Mouse (Mus musculus) lung, postnatal 25 days (tissue): ENCODE measurements at regions not wholly inside any gene's neighbourhood (a gene's known extent, or its start where the extent isn't known, plus 50 kb on each side); places are given as distances from the start of the nearest gene placed in this dataset.

Source experiments
- DNase-seq: peaks from one replicate; pipeline ENCODE4 v3.0.0; 2022; ENCODE audit warnings: low spot score

- no peak for DNase-seq
These were observed 430.6 kb upstream of the Ubash3b start for GRCm38 (mm10) chr9:41592101-41592500.

DNA sequence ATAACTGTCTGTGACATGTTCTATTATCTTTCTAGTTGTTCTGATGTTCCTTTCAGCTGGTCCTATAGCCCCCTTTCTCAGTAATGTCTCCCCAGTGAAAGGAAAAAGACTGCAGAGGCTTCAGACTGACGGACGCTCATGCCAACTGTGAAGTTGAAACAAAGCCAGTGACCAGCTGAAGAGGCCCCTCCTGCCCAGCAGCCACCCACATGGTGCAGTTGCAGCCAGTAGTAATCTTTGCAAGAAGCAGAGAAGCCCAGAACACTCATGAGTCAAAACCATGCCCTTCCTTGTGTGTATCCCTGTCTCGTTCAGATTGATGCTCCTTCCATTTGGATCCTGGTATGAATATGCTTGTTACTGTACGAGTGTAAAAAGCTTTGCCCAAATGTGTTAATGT is 428.7 kb upstream of the Ubash3b start:
- no peak for DNase-seq

GRCm38 (mm10) chr9:41588466-41589425 is 427.2 kb upstream of the Ubash3b start:
- no peak for DNase-seq

DNA sequence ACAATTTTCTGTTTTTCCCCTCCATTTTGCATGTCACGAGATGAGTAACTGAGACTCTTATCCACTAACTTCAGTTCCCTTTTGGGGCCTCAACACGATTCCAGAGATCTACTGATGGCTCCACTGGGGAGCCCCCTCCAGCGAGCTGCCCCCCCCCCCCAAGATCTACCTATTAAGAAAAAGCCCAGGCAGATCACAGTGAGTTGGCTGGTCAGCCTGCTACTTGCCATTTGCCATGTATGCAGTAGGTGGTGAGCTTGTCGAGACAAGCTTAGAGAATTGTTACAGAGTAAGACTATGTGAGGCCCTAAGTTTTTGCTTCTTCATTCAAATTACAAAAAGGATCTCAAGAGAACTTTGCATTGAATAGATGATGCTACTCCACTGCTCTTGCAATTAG is 426.3 kb upstream of the Ubash3b start:
- no peak for DNase-seq

- DNase-seq, result no peak
These were observed 425.6 kb upstream of the Ubash3b start for GRCm38 (mm10) chr9:41586966-41587570.

- no peak for DNase-seq
These were observed 424.8 kb upstream of the Ubash3b start for GRCm38 (mm10) chr9:41586291-41586690.

DNA sequence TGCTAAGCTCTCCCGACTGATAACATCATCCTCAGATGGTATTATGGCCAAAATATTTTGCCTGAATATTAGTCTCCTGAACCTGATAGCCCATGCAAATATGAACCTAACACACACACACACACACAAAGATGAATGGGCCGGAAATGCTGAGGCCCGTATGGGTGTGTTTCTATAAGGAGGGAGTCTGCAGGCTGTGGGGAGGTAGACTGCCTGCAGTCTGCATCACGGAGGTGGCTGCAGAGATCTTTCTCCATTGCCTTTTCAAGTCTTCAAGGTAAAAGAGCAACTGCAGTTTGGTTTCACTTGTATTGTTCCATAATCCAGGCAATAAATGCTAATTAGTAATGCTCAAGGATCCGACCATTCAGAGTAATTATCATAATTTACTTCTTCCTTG is 424.3 kb upstream of the Ubash3b start:
- no peak for DNase-seq

- no peak for DNase-seq
These were observed 423.5 kb upstream of the Ubash3b start for GRCm38 (mm10) chr9:41585012-41585411.

- no peak for DNase-seq
These were observed 422.3 kb upstream of the Ubash3b start for GRCm38 (mm10) chr9:41583711-41584329.

DNA sequence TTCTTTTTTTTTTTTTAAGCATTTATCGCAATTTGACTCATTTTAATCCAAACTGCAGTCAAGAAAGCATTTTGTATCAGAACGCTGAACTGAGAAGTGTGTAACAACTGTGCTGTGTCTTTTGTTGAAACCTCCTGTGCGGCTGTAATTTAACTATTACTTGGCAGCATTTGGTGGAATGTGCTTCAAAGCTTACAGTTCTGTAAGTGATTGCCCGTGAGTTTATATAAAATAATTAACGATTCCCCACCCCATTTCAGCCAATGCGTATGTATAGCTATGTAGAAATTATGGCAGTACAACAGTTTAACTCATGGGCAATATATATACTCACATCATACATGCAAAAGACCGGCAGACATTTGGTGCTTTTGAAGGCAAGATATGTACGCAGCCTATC is 421.8 kb upstream of the Ubash3b start:
- DNase-seq, result no peak

GRCm38 (mm10) chr9:41582711-41583236 is 421.3 kb upstream of the Ubash3b start:
- DNase-seq, result no peak

GRCm38 (mm10) chr9:41582171-41582570 is 420.7 kb upstream of the Ubash3b start:
- no peak for DNase-seq

DNA sequence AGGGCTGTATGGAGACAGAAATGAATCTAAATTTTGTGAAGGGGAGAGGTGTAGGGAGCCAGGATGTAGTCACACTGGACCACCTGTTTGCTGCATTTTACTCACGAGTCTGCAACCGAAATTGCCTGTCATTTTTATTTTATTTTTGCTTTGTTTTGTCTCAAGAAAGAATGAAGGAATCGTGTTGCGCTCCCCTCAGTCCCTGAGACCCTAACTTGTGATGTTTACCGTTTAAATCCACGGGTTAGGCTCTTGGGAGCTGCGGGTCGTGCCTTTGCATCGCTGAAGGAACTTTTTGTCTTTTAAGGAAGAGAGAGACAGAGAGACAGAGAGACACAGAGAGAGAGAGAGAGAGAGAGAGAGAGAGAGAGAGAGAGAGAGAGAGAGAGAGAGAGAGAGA is 420.2 kb upstream of the Ubash3b start:
- no peak for DNase-seq

DNA sequence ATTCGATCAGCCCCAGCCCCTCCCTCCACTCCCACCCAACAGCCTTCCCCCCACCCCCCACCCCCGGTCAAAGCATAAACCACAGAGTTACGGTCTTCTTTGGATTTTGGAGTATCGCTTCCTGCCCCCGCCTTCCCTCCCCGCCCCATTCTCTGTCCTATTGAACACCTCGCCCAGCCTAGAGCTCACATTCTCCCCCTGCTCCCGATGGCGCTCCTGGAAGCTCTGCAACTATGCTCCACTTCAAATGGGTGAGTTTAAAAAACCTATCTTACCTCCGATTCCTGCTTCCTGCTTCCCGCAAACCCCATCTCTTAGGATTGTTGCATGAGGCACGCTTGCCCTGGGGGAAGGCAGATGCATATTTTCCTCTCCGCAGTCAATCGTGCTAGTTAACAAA is 419.7 kb upstream of the Ubash3b start:
- DNase-seq, result no peak

- DNase-seq, result peak; percentile 21
These were observed 419.1 kb upstream of the Ubash3b start for GRCm38 (mm10) chr9:41580611-41581041.

- DNase-seq, result no peak
These were observed 418.6 kb upstream of the Ubash3b start for GRCm38 (mm10) chr9:41580067-41580466.

DNA sequence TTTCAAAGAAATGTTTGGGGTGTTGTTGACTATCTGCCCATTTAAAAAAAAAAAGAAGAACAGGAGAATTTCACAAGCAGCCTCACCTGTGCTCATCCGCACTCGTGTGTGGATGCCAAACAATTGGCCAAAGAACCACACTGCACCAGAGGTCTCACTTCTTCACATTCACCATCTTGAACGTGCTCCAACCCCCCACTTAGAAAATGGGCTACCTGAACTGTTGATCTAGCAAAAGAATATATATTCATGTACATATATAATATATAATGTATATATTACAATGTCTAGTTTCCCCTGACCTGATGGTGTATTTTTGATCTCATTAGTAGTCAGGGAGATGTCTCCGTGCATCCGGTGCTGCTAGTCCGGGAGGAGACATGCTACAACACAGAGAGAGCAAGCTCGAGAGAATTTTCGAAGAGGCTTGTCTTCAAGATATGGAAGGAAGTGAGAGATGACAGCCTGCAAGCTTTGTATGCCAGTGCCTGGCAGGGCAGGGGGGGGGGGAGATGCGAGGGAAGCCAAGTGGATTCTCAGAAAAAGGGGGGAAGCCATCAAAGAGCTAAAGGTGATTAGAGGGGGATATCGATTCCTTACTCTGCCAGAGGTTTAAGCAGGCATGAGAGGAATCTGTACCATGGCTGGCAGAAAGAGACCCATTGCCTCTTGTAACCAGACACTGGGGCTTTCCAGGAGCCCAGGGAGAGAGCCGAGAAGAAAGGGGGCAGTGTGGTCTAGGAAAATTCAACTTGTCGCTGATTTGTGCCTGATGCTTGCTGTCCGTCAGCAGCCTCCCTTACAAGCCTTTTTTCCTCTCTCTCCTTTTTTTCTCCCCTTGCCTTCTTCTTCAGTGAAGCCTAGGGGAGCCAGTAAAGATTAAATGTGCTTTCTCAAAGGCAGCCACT is 417.9 kb upstream of the Ubash3b start:
- DNase-seq, result peak; percentile 47

DNA sequence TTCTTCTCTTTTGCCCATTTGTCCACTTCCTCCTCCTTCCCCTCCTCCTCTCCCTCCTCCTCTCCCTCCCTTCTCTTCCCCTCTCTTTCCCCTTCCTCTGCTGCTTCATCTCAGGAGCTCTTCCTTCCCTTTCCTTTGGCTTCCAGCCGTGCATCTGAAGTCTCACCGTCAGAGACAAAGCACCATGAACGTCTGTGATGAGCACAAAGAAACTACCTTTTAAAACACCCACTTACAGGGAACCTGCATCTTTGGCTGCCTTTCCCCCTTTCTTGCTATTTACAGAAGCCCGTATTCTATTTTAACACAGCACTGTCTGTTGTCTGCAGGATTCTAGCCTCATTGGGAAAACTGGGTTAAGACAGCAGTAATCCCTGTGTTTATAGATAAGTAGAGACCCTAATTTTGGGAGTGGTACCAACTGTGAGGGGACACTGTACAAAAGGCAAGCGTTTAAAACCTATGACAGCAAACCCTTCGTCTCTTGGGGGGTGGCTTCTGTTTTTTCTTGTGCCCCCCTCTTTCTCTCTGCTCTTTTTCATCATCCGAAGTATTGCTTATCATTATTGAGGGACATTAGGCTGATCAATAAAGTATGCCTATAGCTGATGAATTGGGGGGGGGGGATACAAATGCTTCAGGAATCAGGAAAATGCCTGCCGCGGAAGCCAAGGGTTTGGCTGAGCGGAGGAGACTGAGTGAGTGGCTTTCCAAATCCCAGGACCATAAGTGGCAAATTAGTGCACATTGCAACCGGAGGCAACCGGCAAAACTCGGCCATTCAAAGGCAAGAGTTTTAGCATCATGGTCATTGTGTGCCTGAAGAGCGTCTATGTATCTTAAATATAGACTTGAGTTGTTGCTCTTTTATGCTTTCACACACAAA is 417.0 kb upstream of the Ubash3b start:
- no peak for DNase-seq

- no peak for DNase-seq
These were observed 416.3 kb upstream of the Ubash3b start for GRCm38 (mm10) chr9:41577760-41578159.

DNA sequence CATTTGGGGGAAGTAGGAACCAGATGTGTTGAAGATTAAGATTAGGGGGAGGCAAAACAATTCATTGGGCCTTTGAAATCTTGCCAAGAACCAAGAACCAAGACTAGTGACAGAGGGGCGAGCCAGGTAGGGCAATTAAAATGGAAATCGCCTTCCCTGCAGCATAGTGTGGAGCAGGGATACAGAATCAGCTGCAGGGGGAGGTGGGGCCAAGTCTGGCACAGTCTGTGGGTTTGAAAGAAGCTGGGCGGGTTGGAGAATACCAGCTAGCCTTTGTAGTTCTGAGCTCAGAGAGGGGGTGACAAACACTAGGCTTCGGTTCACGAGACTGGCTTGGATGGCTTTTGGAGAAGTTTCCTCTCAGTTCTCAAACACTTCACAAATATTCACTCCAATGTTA is 414.3 kb upstream of the Ubash3b start:
- DNase-seq, result no peak

DNA sequence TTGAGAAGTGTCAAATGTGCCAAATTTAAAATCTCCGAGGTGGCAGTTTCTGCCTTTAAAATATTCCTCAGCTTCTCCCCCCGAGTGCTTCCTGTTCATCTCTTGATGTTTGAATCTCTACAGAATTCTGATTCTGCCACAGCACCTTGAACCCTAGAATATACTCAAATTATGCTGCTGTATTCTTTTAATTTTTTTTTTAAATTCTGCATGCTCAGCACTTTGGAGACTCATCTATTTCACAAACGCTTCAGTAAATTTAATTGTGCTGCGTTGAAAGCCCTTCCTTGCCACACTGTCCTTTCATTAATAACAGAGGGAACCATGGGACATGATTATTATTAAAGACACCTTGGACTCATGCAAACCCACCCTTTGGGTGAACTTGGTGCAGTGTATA is 408.8 kb upstream of the Ubash3b start:
- no peak for DNase-seq
